Mouse (Mus musculus) liver, embryonic 11.5 days (tissue): ENCODE results near the gene Dcaf4. TPM values are rescaled to one million over a fixed set of nuclear protein-coding genes. Genes with fewer than 3 reads are reported as not detected.
A peak's percentile ranks its signal among the peaks of the same experiment; 100 is the strongest.

Experiments used
- ATAC-seq: fragments of 200-750 bp; cut with Nextera tagmentation; replicated peaks from 2 replicates; pipeline ENCODE4 v1.8.0; 2017; ENCODE audit warnings: moderate number of reproducible peaks, mild to moderate bottlenecking, moderate TSS enrichment, moderate library complexity; ENCODE audit not compliant: low FRiP score
- DNase-seq: peaks from one replicate; pipeline ENCODE4 v3.0.0-alpha.2; 2017; ENCODE audit warnings: low spot score
- H3K27ac ChIP-seq: fragments of 300-500 bp; sonication (generic); 2 replicates; pipeline ENCODE4 v1.5.1; 2014; ENCODE audit warnings: mild to moderate bottlenecking, low read depth, low read length, control low read depth
- H3K27me3 ChIP-seq: fragments of 300-500 bp; sonication (generic); replicated peaks from 2 replicates; pipeline ENCODE4 v1.6.1; 2014; ENCODE audit warnings: low read length, mixed read lengths; ENCODE audit not compliant: control insufficient read depth, insufficient read depth
- H3K36me3 ChIP-seq: fragments of 300-500 bp; sonication (generic); 2 replicates; pipeline ENCODE4 v1.6.1; 2014; ENCODE audit warnings: mild to moderate bottlenecking, low read length, moderate library complexity, mixed read lengths; ENCODE audit not compliant: control insufficient read depth, insufficient read depth
- H3K4me1 ChIP-seq: fragments of 300-500 bp; sonication (generic); replicated peaks from 2 replicates; pipeline ENCODE4 v1.6.1; 2014; ENCODE audit warnings: low read length, mixed read lengths; ENCODE audit not compliant: control insufficient read depth, insufficient read depth
- H3K4me2 ChIP-seq: fragments of 300-500 bp; sonication (generic); 2 replicates; pipeline ENCODE4 v1.6.1; 2014; ENCODE audit warnings: mild to moderate bottlenecking, control low read depth, moderate library complexity
- H3K4me3 ChIP-seq: fragments of 300-500 bp; sonication (generic); 2 replicates; pipeline ENCODE4 v1.5.1; 2014; ENCODE audit warnings: low read depth, low read length, control low read depth
- H3K9ac ChIP-seq: fragments of 300-500 bp; sonication (generic); 2 replicates; pipeline ENCODE4 v1.6.1; 2014; ENCODE audit warnings: low read depth, low read length, control low read depth
- H3K9me3 ChIP-seq: fragments of 300-500 bp; sonication (generic); 2 replicates; pipeline ENCODE4 v1.6.1; 2016; ENCODE audit warnings: low read length, inconsistent platforms, mixed read lengths; ENCODE audit not compliant: control insufficient read depth
- WGBS: fragments of 180-500 bp; shearing (Covaris S2); extraction: QIAGEN DNeasy Blood & Tissue Kit; methylation state at CpG from one replicate; pipeline ENCODE4 v1.1.7; 2014; 5-methylcytosine and 5-hydroxymethylcytosine counted together
- polyA plus RNA-seq: library from polyadenylated mRNA; unstranded; fragments of >200 nt; fragmentation: Nextera tagmentation; extraction: Ambion mirVana; gene quantifications from 2 replicates; pipeline ENCODE4 v1.2.1, GENCODE M21; 2014

Gene Dcaf4
- polyA plus RNA-seq, 1 experiment from 2014 or later = 29.9 TPM

DNA sequence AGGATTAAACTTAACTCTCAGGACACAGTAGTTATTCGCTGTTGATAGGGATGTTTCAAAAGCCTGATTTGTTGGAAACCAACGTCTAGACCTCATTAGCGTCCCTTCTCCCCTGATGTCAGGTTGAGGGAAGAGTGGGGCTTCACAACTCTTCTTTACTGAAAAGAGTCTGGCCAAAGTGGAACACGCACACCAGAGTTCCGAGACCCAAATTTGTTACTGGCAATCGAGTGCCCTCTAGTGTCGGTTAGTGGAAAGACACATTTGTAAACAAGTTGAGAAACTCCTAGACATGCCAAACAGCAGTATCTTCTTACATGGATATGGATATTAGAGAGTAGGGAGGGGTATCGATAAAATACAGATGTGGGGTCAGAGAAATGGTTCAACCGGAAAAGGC, 18.1 kb upstream of the Dcaf4 start:
- ATAC-seq (no peak), DNase-seq (no peak)
- WGBS = 6% methylated on average over 9 of the region's 9 CpGs
- H3K4me3 ChIP-seq = no peak overlapping the region
- no peaks in the 10 kb centered on the region for H3K4me1 ChIP-seq
- H3K9me3 ChIP-seq = no peaks in the 10 kb centered on the region
- H3K36me3 ChIP-seq = no peaks in the 10 kb centered on the region
- H3K9ac ChIP-seq = no peak overlapping the region
- no peak overlapping the region for H3K27ac ChIP-seq
- H3K4me2 ChIP-seq = no peak overlapping the region
- no peaks in the 10 kb centered on the region for H3K27me3 ChIP-seq

DNA sequence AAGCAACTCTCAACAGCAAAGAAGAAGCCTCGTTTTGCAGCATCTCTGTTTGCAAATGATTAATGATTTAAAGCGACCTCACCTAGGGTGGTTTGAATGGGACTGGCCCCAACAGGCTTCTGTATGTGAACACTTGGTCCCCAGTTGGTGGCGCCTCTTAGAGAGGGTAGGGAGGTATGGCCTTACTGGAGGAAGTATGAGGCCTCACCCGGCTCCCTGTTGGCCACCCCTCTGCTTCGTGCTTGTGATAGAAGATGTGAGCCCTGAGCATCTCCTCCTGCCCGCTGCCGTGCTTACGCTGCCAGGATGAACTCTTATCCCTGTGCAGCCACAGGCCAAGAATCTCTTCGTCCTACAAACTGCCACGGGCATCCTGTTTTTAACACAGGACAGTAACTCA, 13.7 kb upstream of the Dcaf4 start:
- H3K4me1 ChIP-seq = no peaks in the 10 kb centered on the region
- no peak overlapping the region for H3K4me3 ChIP-seq
- H3K4me2 ChIP-seq = no peak overlapping the region
- no peaks in the 10 kb centered on the region for H3K36me3 ChIP-seq
- H3K27me3 ChIP-seq = no peaks in the 10 kb centered on the region
- no peak for DNase-seq
- ATAC-seq = no peak
- no peak overlapping the region for H3K9ac ChIP-seq
- 75% methylated on average over 10 of the region's 10 CpGs for WGBS
- no peak overlapping the region for H3K27ac ChIP-seq
- no peaks in the 10 kb centered on the region for H3K9me3 ChIP-seq

DNA sequence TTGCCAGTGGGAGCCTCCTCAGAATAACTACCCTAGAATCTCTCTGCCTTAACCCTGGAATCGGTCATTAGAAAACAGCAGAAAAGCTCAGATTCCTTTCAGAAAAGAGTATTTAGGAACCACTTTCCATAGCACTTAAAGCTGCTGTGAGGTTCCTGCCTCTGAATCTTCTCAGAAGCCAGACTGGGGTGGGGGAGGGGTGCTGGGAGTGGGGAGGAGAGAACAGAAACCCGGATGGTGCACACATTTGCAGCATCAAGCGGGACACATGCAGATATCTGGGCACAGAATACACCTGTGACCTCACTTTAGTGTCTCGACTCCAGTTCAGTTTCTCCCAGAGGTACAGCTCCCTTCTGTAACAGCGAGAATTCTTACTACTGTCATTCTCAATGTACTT, 9.7 kb upstream of the Dcaf4 start:
- Histone ChIP-seq H3K4me2 (no peak overlapping the region), H3K9ac (no peak overlapping the region), H3K27ac (no peak overlapping the region), H3K4me1 (no peaks in the 10 kb centered on the region; the same call in 1 of the 2 replicates), H3K36me3 (no peaks in the 10 kb centered on the region), H3K9me3 (no peaks in the 10 kb centered on the region), H3K27me3 (no peaks in the 10 kb centered on the region), H3K4me3 (no peak overlapping the region)
- ATAC-seq = no peak
- WGBS = 79% methylated on average over 5 of the region's 5 CpGs
- DNase-seq = no peak

DNA sequence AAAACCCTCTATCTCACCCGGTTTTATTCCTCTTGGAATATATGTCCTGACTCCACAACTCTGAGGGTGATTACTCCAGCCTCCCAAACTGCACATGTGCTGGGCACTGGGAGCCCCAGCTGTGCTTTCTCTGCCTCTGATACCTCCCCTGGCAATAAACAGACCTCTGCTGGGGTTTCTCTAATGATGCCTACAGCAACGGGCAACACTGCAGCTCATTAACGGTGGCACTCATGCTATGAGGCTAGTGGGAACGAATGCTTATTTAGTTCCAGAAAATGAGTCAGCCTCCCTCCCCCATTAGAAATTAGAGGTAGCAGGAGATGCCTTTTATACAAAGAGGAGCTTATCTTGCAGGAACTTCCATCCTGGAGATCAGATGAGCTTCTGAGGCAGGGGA, 7.5 kb upstream of the Dcaf4 start:
- no peak for ATAC-seq
- Histone ChIP-seq H3K9me3 (no peaks in the 10 kb centered on the region), H3K4me2 (no peak overlapping the region), H3K27ac (no peak overlapping the region), H3K36me3 (no peaks in the 10 kb centered on the region), H3K4me3 (no peak overlapping the region), H3K27me3 (no peaks in the 10 kb centered on the region), H3K9ac (no peak overlapping the region), H3K4me1 (peaks cover 13% of the 10 kb centered on the region)
- WGBS = 34% methylated on average over 4 of the region's 4 CpGs
- no peak for DNase-seq

DNA sequence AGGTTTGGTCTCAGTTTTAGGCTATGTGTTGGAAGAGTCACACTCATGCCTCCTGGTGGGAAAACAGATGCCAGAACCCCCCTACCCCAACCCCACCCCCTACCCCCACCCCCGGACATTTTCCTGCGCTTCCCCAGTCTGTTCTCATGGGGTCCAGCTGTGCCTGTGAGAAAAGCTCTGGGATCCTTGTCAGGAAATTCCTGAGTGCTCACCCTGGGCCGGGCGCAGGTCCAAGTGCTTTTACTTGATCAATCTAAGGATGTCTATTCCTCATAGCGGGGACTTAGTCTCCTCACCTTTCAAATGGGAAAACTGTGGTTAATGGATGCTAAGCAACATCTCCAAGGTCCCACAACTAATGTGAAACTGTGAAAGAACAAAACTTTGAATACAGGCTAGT, 7.1 kb upstream of the Dcaf4 start:
- Histone ChIP-seq H3K9ac (no peak overlapping the region), H3K36me3 (no peaks in the 10 kb centered on the region), H3K4me2 (no peak overlapping the region), H3K27ac (no peak overlapping the region), H3K4me3 (no peak overlapping the region), H3K27me3 (no peaks in the 10 kb centered on the region), H3K4me1 (peaks cover 13% of the 10 kb centered on the region), H3K9me3 (no peaks in the 10 kb centered on the region)
- 43% methylated on average over 5 of the region's 5 CpGs for WGBS
- DNase-seq (no peak), ATAC-seq (no peak)

DNA sequence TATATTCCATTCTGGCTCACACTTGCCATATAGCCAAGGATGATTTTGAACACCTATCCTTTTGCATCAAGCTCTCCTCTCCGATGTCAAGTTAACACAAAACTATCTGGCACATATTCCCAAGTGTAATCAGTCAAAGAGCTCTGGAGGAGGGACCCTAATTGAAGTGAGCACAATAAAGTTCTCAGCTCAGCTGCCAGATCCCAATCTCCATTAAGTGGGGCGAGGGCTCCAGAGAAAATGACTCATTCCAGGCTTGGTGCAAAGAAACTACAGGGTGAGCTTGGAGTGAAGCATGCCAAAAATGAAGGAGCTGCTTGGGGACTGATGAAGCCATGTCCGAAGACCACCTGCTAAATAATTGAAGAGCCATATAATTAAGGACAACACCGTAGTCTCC, 6.0 kb upstream of the Dcaf4 start:
- Histone ChIP-seq H3K27ac (no peak overlapping the region), H3K9ac (no peak overlapping the region), H3K4me3 (no peak overlapping the region), H3K27me3 (no peaks in the 10 kb centered on the region), H3K4me2 (no peak overlapping the region), H3K9me3 (no peaks in the 10 kb centered on the region), H3K36me3 (no peaks in the 10 kb centered on the region), H3K4me1 (peaks cover 13% of the 10 kb centered on the region)
- ATAC-seq (no peak), DNase-seq (no peak)
- WGBS = 75% methylated on average over 4 of the region's 4 CpGs

DNA sequence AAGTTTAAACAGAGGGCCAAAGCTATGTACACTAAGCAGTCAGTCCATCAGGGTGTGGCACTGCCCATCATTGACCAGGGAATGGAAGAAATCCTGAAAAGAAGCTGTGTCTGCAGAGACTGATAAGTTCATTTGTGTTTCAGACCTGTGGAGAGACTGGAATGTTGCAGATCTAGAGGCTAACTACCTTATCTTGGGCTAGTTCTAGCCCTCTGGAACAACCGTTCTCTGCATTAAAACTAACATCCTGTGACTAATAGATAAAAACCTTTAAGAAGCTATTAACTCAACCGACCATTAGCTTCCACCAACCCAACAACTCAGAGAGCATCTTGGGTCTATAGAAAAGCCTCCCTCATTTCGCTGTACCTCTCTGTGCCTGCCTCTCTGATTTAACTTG, 2.7 kb upstream of the Dcaf4 start:
- peaks cover 20% of the 10 kb centered on the region for H3K4me1 ChIP-seq
- no peaks in the 10 kb centered on the region for H3K9me3 ChIP-seq
- no peak overlapping the region for H3K9ac ChIP-seq
- peak overlapping the region; percentile 25; the same call in 1 of the 2 replicates for H3K27ac ChIP-seq
- no peaks in the 10 kb centered on the region for H3K27me3 ChIP-seq
- H3K36me3 ChIP-seq = no peaks in the 10 kb centered on the region
- DNase-seq (no peak), ATAC-seq (no peak)
- 35% methylated on average over 3 of the region's 3 CpGs for WGBS
- H3K4me2 ChIP-seq = 0 out of 2 replicates have a peak overlapping the region, but pooled peaks have one; percentile 12
- no peak overlapping the region for H3K4me3 ChIP-seq

DNA sequence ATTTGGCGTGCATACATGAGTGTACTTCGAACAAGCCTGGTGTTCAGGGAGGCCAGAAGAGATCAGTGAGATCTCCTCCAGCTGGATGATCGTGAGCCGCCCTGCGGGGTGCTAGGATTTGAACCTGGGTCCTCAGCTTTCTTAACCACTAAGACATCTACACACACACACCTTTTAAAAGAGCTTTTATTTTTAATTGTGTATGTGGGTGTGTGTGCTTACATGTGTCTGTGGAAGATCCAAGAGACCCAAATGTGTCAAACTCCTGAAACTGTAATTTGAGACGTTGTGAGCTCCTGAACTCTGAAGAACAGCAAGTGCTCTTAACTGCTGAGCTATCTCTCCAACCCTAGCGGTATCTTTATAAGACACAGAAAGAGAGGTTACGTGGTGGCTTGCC, 817 bp downstream of the Dcaf4 start:
- ATAC-seq = no peak
- H3K4me1 ChIP-seq = peaks cover 30% of the 10 kb centered on the region
- H3K27me3 ChIP-seq = no peaks in the 10 kb centered on the region
- 29% methylated on average over 8 of the region's 8 CpGs for WGBS
- no peak for DNase-seq
- H3K27ac ChIP-seq = no peak overlapping the region
- peak overlapping the region; percentile 76 for H3K9ac ChIP-seq
- H3K9me3 ChIP-seq = no peaks in the 10 kb centered on the region
- H3K36me3 ChIP-seq = no peaks in the 10 kb centered on the region
- peak overlapping the region; percentile 81 for H3K4me3 ChIP-seq
- peak overlapping the region; percentile 83 for H3K4me2 ChIP-seq

DNA sequence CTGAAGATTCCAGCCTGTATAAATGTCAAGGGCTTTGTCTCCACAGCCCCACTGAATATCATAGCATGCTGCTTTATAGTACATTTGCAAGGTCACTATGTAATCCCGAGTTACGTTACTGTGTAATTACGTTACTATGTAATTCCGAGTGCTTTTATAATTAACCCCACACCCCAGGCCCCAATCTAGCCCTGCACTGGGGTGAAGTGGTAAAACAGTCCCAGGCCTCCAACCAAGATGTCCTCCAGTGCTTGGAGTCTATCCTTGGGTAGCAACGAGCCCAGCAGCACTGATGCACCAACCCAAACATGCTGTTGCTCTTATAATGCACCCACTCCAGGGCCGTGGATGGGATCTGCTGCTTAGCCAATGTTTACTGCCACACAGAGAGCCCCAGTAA, 2.8 kb downstream of the Dcaf4 start:
- Histone ChIP-seq H3K27me3 (no peaks in the 10 kb centered on the region), H3K4me2 (no peak overlapping the region), H3K9ac (no peak overlapping the region), H3K9me3 (no peaks in the 10 kb centered on the region), H3K36me3 (peaks cover 4% of the 10 kb centered on the region; the same call in 1 of the 2 replicates), H3K27ac (no peak overlapping the region), H3K4me3 (no peak overlapping the region), H3K4me1 (peaks cover 18% of the 10 kb centered on the region)
- no peak for ATAC-seq
- DNase-seq = no peak
- 92% methylated on average over 6 of the region's 6 CpGs for WGBS
